Mouse (Mus musculus): ENCODE data around the gene Prdm10.

Gene Prdm10

DNA sequence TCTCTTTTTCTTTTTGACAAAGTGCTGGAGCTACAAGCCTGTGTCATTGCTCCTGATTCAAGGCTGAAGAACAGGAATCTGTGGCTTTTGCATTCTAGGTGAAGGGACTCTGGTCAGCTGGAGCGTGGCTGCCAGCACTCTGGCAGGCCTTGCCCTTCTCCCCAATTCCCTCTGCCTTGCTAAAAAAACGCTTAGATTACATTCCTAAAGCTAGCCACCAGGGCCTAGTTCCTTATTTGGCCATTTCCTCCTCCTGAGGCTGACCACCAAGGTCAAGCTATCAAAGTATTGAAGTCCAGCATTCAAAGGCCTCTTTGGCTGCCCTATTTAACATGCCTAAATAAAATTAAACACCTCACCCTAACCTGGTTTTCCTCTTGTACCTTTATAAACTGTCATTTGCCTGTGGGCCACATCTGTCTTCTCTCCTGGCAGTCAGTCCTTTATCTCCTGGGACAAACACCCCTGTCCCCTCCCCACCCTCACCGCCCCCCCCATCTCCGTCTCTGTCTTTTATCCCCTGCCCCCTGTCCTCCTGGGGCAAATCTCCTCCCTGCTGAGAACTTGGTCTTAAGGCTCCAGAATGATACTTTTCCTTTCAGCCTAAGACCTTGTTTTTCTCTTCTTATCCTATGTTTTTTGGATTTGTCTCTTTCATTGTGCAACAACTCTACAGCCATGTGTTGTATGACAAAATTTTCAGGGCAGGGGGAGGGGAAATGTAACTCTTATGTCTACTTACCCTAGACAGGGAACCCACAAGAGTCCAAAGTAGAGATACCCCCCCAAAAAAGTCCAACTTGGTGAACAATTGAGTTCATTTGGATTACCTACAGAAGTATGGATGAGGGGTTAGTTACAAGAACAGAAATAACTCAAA lies 17.9 kb upstream of the Prdm10 start:
- DNase-seq (ENCODE audit: low spot score) = peak; percentile 41

DNA sequence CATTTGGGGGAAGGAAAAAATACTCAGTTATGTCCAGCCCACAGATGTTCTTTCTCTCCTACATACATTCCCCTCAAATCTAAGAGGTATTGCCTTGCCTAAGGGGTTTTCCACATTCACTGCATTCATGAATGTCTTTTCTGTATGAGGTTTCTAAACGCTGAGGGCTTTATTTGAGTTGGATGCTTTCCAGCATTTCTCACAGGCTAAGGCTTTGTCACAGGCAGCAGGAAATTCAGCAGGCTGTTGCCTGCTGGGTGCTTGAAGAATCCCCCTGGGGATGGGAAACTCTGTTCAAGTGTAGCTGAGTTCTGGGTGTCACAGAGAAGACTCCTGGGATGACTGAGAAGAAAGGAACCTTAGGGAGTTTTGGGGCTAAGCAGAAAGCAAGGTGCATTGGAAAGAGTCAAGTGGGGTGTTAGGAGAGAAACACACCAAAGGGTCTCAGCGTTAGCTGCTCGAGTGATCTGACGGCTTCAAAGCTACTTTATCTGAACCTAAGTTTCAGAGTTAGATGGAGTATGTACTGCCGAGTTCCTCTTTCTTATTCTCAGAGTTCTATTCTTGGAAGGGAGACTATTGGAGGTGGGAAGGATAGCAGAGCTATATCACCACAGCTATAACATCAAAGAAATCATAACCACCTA lies 14.2 kb upstream of the Prdm10 start:
- no peak for DNase-seq (ENCODE audit: low spot score)

- DNase-seq (ENCODE audit: low spot score) = no peak
Observed at GRCm38 (mm10) chr9:31271221-31272015, 8.9 kb upstream of the Prdm10 start.

GRCm38 (mm10) chr9:31272160-31272559 lies 8.2 kb upstream of the Prdm10 start:
- no peak for DNase-seq (ENCODE audit: low spot score)

DNA sequence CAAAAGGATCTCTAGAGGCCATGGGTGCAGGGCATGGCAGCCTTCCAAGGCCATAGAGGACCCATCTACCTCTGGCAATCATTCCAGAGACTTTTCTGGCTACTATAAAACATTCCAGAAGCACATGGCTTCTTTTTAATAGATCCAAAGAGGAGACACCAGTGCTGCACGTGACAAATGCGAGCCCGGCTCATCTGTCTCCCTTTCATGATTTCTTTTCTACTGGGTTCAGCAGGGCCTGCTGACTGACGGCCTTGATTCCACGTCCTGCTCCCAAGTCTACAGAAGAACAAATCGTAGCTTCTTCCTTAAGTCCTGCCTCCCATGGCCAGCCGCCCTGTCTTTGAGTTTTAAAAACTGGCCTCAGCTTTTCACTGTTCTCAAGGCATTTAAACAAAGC lies 1.7 kb upstream of the Prdm10 start:
- DNase-seq (ENCODE audit: low spot score) = no peak

DNA sequence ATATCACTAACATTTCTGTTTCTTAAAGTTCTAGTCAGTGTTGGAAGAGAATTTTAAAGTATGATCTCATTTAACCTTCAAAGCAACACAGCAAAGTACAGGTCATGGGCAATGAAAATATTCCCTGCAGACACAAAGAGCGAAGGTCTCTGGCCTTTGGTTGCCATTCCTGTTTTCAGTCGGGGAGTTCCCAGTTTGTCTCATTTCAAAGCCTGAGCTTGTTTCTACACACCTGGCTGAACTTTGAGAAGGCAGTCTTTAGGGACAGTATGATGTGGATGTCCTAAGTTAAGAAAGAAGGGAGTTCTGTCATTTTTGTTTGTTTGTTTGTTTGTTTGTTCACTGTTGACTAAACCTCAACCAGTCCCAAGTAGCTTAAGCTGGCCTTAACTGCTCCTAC lies 1.0 kb upstream of the Prdm10 start:
- DNase-seq (ENCODE audit: low spot score) = no peak

DNA sequence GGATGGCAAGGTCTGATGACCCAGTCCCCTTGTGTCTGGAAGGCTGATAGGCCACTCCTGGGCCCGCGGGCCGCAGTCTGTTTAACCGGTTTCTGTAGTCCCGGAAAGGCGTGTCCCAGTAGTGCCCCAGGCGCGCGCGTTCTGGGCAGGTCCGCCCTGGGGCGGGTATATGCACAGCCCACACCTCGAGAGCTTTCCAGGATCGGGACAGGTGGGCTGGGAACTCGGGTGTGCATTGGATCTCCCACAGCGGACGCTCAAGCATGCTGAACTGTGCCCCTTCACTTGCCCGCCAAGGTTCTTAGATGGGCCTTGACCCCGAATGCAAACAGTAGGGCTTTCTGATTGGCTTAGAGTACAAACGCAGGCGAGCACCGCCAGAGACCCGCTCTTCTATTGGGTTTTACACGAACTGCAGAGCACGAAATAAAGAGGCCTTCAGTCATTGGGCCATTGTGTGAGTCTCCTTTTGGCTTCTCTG lies 413 bp upstream of the Prdm10 start:
- DNase-seq (ENCODE audit: low spot score) = no peak

GRCm38 (mm10) chr9:31281011-31281662 lies 799 bp downstream of the Prdm10 start:
- no peak for DNase-seq (ENCODE audit: low spot score)

DNA sequence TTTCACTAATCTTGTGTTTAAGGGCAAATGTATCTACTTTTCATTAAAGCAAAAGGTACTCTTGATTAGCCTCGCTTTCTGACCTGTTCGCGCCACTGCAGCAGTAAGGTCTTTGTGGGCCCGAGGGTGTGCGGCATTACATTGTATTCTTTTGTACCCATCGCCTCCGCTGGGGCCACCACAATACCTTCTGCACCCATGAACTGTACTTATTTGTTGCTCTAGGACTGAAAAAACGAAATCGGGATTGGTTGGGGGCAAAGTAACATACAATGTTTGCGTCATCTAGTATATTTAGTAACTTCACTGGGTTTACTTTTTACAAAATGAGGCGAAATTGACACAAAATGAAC lies 1.3 kb downstream of the Prdm10 start:
- DNase-seq (ENCODE audit: low spot score) = peak; percentile 71

DNA sequence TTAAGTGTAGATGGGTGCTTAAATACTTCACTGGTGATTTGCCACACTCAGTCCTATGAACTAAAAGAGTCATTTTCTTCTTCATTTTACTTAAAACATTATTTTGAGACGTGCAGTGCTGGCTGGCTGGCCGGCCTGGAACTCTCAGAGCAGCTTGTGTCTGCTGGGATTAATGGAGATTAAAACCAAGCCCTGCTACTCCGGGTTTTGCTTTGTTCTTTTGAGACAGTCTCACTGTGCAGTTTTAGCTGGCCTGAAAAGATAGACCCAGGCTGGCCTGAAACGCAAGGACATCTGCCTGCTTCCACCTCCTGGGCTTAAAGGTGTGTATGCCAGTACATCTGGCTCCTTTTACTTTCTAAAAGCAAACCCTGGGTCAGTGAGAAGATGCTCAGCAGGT lies 2.2 kb downstream of the Prdm10 start:
- DNase-seq (ENCODE audit: low spot score) = no peak

- DNase-seq (ENCODE audit: low spot score) = no peak
Observed at GRCm38 (mm10) chr9:31283044-31283443, 2.7 kb downstream of the Prdm10 start.

DNA sequence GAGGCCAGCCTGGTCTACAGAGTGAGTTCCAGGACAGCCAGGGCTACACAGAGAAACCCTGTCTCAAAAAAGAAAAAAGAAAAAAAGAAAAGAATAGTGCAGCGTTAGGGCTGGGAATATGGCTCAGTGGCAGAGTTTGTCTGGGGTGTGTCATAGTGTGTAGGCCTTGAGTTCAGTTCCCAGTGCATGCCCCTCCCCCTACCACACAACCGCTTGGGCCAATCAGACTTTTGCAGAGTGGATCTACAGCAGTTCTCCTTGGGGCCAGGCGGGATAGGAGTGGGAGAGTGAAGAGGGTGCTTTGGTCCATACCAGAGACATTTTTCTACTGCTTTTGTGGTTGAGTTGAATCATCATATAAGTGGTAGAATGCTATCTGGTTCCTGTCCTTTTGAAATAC lies 3.6 kb downstream of the Prdm10 start:
- DNase-seq (ENCODE audit: low spot score) = no peak

- DNase-seq (ENCODE audit: low spot score) = no peak
Observed at GRCm38 (mm10) chr9:31290201-31290862, 10.0 kb downstream of the Prdm10 start.

DNA sequence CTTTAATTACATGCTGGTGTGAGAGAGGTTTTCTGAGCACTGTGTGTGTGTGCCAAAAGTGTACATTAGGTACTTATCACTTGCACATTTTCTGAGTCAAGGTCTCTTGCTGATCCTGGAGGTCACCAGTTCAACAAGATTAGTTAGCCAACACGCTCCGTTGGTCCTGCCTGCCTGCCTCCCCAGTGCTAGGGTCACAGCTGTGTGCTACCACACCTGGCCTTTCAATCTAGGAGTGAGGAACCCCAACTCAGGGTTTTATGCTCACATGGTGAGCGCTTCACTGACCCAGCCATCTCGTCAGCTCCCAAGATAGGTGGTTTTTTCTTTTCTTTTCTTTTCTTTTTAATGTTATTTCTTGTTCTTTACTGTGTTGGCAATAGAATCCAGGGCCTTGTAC lies 11.6 kb downstream of the Prdm10 start:
- no peak for DNase-seq (ENCODE audit: low spot score)

DNA sequence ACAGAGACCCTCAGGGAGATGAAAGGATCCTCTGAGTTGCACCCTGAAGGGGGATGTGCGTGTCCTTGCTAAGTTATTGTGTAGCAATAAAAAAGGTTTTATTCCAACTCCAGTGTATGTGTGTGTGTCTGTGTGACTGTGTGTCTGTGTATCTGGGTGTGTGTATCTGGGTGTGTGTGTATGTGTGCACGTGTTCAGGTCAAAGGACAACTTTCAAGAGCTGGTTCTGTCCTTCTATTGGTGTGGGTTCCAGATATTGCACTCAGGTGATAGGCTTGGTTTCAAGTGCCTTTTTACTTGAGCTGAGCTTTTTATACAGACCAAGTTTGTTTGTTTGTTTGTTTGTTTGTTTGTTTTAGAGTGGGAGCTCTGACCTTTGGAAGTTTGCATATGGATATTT lies 12.9 kb downstream of the Prdm10 start:
- DNase-seq (ENCODE audit: low spot score) = no peak

DNA sequence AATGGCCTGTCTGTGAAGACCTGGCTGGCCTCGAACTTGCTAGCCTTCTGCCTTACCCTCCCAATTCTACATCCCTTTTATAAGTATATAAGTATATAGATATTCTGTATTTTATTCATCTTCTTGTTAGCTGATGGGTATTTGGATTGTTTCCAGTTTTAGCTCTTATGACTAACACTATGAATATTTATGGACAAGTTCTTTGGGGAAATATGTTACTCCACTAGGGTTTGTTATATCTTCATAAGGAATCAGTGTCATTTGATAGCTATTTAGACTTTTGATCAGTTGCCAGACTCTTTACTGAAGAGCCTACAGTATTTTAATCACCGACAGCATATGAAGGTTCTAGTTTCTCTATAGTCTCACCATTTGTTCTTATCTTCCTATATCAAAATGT lies 15.0 kb downstream of the Prdm10 start:
- no peak for DNase-seq (ENCODE audit: low spot score)

DNA sequence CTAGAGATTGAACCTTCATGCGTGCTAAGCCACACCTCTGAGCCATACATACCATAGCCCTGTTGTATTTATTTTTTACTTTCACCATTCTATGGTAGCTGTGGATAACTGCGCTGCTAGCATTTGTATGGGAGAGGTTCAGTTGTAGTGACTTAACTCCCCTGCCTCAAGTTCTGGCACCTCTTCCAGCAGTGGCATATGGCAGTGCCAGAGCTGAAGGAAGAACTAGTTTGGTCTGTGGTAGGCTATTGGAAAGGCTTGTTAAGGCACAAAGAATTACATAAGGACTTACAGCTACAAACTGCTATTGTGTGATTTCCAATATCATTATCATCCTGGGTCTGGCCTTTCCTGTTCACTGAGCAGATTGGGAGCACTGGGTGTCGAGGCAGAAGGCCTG lies 16.0 kb downstream of the Prdm10 start:
- no peak for DNase-seq (ENCODE audit: low spot score)

DNA sequence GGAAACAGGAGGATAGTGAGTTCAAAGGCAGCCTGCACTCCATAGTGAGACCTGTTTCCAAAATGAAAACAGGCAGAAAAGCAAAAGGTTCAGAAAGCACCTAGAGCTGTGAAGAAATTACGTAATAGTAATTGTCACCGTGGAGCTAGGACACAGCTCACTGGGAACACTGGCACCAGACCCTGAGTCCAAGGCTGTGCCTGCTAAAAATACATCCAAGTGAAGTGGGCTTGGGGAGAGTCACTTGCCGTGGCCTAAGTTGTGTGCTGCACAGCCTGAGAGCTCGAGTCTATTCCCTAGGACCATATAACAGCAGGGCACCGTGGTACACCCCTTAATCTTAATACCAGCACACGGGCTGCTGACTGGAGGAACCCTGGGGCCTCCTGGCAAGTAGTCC lies 18.4 kb downstream of the Prdm10 start:
- DNase-seq (ENCODE audit: low spot score) = no peak

DNA sequence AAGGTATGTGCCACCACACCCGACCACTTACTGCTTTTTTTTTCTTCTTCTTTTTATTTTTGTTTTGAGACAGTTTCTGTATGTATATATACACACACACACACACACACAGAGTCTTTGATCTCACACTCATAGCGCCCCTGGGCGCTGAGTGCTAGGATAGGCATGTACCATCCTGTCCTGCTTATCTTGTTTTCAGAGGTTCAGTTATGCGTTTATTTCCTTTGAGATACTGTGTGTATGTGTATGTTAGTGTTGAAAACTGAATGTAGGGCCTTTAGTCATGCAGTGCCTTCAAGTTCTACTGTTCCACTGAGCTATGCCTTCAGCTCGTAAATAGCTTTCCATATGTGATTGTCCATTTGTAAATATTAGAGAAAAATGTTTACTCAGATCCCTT lies 20.2 kb downstream of the Prdm10 start:
- no peak for DNase-seq (ENCODE audit: low spot score)

DNA sequence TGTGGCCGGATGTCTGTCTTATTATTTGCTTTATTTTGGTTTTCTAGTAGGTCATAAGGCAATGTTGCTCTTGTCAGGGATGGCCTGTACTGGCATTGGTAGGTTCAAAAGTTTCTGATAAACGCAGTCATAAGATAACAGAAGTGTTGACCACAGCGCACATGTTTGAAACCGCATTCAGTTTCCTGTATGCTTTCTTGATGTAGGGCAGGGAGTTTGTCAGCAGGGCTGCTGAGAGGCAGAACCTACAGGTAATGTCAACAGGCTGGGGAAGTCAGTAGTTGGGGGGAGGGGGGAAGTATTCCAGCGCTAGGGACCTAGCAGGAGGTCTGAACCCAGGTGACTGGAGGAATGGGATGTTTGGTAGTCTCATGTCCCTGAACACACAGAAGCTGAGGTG lies 20.8 kb downstream of the Prdm10 start:
- no peak for DNase-seq (ENCODE audit: low spot score)

GRCm38 (mm10) chr9:31301526-31302311 lies 21.4 kb downstream of the Prdm10 start:
- DNase-seq (ENCODE audit: low spot score) = no peak
